Mouse (Mus musculus) limb, embryonic 15.5 days (tissue): ENCODE results near the gene Dhh. TPM values are rescaled to one million over a fixed set of nuclear protein-coding genes. Genes with fewer than 3 reads are reported as not detected.
"Not testable (repeated sequence)": the region's sequence is repeated elsewhere in the genome, so short reads cannot be mapped to it uniquely, and the experiment has no call there.

Source experiments
- ATAC-seq: fragments of 200-750 bp; cut with Nextera tagmentation; 2 replicates; pipeline ENCODE4 v1.8.0; 2017; ENCODE audit warnings: low read depth, moderate TSS enrichment; ENCODE audit not compliant: insufficient number of reproducible peaks, low FRiP score, low TSS enrichment
- H3K27ac ChIP-seq: fragments of 300-500 bp; sonication (generic); 2 replicates; pipeline ENCODE4 v1.5.1; 2015; ENCODE audit warnings: moderate library complexity, mild to moderate bottlenecking, inconsistent platforms
- H3K27me3 ChIP-seq: fragments of 300-500 bp; sonication (generic); 2 replicates; pipeline ENCODE4 v1.6.1; 2015; ENCODE audit warnings: inconsistent platforms
- H3K36me3 ChIP-seq: fragments of 300-500 bp; sonication (generic); 2 replicates; pipeline ENCODE4 v1.6.1; 2015; ENCODE audit warnings: inconsistent platforms
- H3K4me1 ChIP-seq: fragments of 300-500 bp; sonication (generic); 2 replicates; pipeline ENCODE4 v1.6.1; 2015; ENCODE audit warnings: inconsistent platforms
- H3K4me2 ChIP-seq: fragments of 300-500 bp; sonication (generic); 2 replicates; pipeline ENCODE4 v1.6.1; 2015; ENCODE audit warnings: mild to moderate bottlenecking, inconsistent platforms
- H3K4me3 ChIP-seq: fragments of 300-500 bp; sonication (generic); 2 replicates; pipeline ENCODE4 v1.5.1; 2015; ENCODE audit warnings: mild to moderate bottlenecking, inconsistent platforms
- H3K9ac ChIP-seq: fragments of 300-500 bp; sonication (generic); 2 replicates; pipeline ENCODE4 v1.6.1; 2015; ENCODE audit warnings: inconsistent platforms
- H3K9me3 ChIP-seq: fragments of 300-500 bp; sonication (generic); 2 replicates; pipeline ENCODE4 v1.6.1; 2016; ENCODE audit warnings: inconsistent platforms
- WGBS: fragments of 180-500 bp; shearing (Covaris S2); methylation state at CpG from one replicate; pipeline ENCODE4 v1.1.7; 2015; 5-methylcytosine and 5-hydroxymethylcytosine counted together
- polyA plus RNA-seq: library from polyadenylated mRNA; unstranded; fragments of >200 nt; fragmentation: Nextera tagmentation; extraction: Ambion mirVana; gene quantifications from 2 replicates; pipeline ENCODE4 v1.2.1, GENCODE M21; 2015

Dhh gene
- polyA plus RNA-seq, 1 experiment from 2014 or later, result 1.8 TPM

GRCm38 (mm10) chr15:98928598-98929240, 30.4 kb upstream of the Dhh start:
- Histone ChIP-seq H3K4me1 (peaks cover 13% of the 10 kb centered on the region), H3K4me2 (no peak overlapping the region), H3K4me3 (no peak overlapping the region), H3K9ac (no peak overlapping the region), H3K27me3 (no peaks in the 10 kb centered on the region), H3K27ac (no peak overlapping the region), H3K9me3 (no peaks in the 10 kb centered on the region), H3K36me3 (peaks cover 10% of the 10 kb centered on the region)
- 12% methylated on average over 13 of the region's 13 CpGs for WGBS
- no peak for ATAC-seq

DNA sequence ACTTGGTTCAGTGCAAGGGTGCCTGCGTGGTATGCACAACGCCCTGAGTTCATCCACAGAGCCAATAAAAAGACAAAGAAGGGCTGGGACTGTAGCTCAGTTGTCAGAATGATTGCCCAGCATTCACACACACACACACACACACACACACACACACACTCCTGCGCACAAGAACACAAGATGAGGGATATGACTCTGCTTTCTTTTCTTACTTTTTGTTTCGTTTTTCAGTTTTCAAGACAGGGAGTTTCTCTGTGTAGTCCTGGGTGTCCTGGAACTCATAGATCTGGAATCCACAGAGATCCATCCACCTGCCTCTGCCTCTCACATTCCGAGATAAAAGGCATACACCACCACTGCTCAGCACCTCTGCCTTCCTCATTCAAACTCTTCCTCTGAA, 29.2 kb upstream of the Dhh start:
- H3K9me3 ChIP-seq, result no peaks in the 10 kb centered on the region
- no peak overlapping the region for H3K9ac ChIP-seq
- ATAC-seq, result no peak
- H3K27me3 ChIP-seq, result no peaks in the 10 kb centered on the region
- no peak overlapping the region for H3K27ac ChIP-seq
- H3K36me3 ChIP-seq, result peaks cover 10% of the 10 kb centered on the region
- 80% methylated on average over 5 of the region's 5 CpGs for WGBS
- no peak overlapping the region for H3K4me2 ChIP-seq
- peaks cover 10% of the 10 kb centered on the region for H3K4me1 ChIP-seq
- H3K4me3 ChIP-seq, result no peak overlapping the region

DNA sequence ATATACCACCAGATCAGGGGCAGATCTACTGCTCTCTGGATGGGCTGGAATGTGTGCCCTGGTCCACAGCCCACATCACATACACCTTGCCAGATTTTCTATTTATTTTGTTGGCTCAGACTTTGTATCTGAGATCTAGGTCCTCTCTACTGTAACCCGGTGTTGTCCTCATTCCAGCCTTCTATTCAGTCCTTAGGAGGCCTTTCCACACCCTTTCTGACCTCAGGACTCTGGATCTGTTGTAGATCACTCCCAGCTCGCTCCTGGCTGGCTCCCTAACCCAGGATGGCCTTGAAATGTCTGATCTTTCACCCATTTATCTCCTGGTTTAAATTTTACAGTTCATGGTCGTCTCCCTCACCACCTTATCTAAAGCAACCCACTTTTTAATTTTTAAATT, 26.3 kb upstream of the Dhh start:
- 75% methylated on average over 3 of the region's 3 CpGs for WGBS
- no peak overlapping the region for H3K9ac ChIP-seq

GRCm38 (mm10) chr15:98923031-98923537, 24.7 kb upstream of the Dhh start:
- H3K36me3 ChIP-seq, result no peaks in the 10 kb centered on the region
- no peak overlapping the region for H3K4me3 ChIP-seq
- no peaks in the 10 kb centered on the region for H3K4me1 ChIP-seq
- WGBS, result 78% methylated on average over 2 of the region's 2 CpGs
- no peak overlapping the region for H3K9ac ChIP-seq
- H3K9me3 ChIP-seq, result no peaks in the 10 kb centered on the region
- no peak for ATAC-seq
- H3K27me3 ChIP-seq, result no peaks in the 10 kb centered on the region
- no peak overlapping the region for H3K27ac ChIP-seq
- no peak overlapping the region for H3K4me2 ChIP-seq

More for the DNA sequence above, 26.3 kb upstream of the Dhh start:
- ATAC-seq, result no peak
- H3K4me3 ChIP-seq, result no peak overlapping the region
- no peak overlapping the region for H3K4me2 ChIP-seq
- H3K27ac ChIP-seq, result no peak overlapping the region
- peaks cover 5% of the 10 kb centered on the region; the same call in 1 of the 2 replicates for H3K4me1 ChIP-seq
- no peaks in the 10 kb centered on the region for H3K27me3 ChIP-seq
- no peaks in the 10 kb centered on the region for H3K36me3 ChIP-seq
- H3K9me3 ChIP-seq, result no peaks in the 10 kb centered on the region

GRCm38 (mm10) chr15:98922581-98922980, 24.2 kb upstream of the Dhh start:
- ATAC-seq, result no peak
- Histone ChIP-seq H3K4me3 (no peak overlapping the region), H3K27ac (no peak overlapping the region), H3K36me3 (no peaks in the 10 kb centered on the region), H3K4me2 (no peak overlapping the region), H3K9me3 (no peaks in the 10 kb centered on the region), H3K4me1 (no peaks in the 10 kb centered on the region), H3K27me3 (no peaks in the 10 kb centered on the region), H3K9ac (no peak overlapping the region)
- 53% methylated on average over 3 of the region's 3 CpGs for WGBS

- H3K4me1 ChIP-seq, result peaks cover 7% of the 10 kb centered on the region
- no peak for ATAC-seq
Observed at GRCm38 (mm10) chr15:98921510-98921909, 23.2 kb upstream of the Dhh start.

DNA sequence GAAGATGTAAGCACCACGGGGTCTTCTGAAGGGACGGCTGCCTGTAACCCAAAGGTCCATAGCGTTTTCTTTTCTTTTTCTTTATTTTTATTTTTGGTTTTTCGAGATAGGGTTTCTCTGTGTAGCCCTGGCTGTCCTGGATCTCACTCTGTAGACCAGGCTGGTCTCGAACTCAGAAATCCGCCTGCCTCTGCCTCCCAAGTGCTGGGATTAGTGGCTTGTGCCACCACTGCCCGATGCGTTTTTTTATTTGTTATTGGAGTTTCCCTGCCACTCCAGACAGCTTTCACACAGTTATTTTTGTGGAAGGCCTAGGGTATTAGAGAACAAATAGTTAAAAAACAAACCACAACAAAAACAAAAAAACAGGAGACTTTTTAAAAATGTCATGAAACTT, 20.2 kb upstream of the Dhh start:
- ATAC-seq, H3K27me3 ChIP-seq, H3K36me3 ChIP-seq, H3K9me3 ChIP-seq: not testable (repeated sequence)
- peaks cover 19% of the 10 kb centered on the region for H3K4me1 ChIP-seq
- 0 out of 2 replicates have a peak overlapping the region, but pooled peaks have one; percentile 14 for H3K9ac ChIP-seq
- peak overlapping the region; percentile 95 for H3K27ac ChIP-seq
- 22% methylated on average over 8 of the region's 8 CpGs for WGBS
- peak overlapping the region; percentile 78 for H3K4me2 ChIP-seq
- peak overlapping the region; percentile 84 for H3K4me3 ChIP-seq

More at GRCm38 (mm10) chr15:98921510-98921909, 23.2 kb upstream of the Dhh start:
- no peaks in the 10 kb centered on the region for H3K36me3 ChIP-seq
- no peaks in the 10 kb centered on the region for H3K27me3 ChIP-seq
- 76% methylated on average over 5 of the region's 5 CpGs for WGBS
- no peak overlapping the region for H3K4me2 ChIP-seq
- no peak overlapping the region for H3K27ac ChIP-seq
- H3K9me3 ChIP-seq, result no peaks in the 10 kb centered on the region
- H3K9ac ChIP-seq, result no peak overlapping the region
- no peak overlapping the region for H3K4me3 ChIP-seq

DNA sequence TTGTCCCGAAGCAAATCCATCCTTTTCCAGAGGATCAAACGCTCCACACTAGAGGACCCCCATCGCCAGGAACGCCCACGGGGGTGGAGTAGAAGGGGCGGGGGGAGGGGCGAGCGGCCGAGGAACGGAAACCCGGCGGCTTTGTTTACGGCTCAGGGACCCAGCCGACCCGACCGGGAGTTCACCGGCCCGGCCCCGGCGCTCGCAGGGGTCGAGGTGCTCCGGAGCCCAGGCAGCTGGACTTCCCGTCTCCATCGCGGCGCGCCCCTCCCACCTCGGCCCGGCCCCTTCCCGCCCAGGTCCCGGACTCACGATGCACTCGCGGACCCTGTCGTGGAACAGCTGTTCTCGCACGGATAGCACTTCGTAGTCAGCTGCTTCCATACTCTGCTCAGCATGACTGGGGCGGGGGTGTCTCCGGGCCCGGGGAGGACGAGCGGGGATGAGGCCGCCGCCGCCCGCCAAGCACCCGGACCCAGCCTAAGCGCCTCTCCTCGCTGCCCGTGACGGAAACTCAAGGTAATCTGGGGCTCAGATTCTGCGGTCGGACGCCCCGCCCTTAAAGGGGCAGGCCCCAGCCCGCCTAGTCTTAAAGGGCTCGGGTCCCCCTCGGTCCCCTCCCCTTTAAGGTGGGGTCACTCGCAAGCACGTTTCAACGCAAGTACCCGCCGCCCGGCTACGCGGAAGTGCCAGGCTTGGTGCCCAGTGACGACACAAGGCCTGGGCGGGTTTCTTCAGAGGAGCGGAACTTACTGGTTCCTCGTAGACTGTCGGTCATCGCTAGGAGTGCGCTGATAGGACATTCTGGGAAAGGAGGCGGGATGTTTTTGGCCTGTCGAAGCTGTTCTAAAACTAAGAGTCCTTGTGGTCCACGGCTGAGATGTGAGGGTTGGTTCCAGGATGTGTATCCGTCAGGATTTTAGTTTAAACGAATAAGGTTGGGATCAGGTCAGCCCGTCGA, 19.5 kb upstream of the Dhh start, which contains the start of gene Lmbr1l:
TSS of gene Lmbr1l (minus strand) at position 694 of the 961 bp plus-strand sequence.
- Histone ChIP-seq H3K9me3 (no peaks in the 10 kb centered on the region), H3K36me3 (peaks cover 16% of the 10 kb centered on the region; the same call in 1 of the 2 replicates), H3K27me3 (no peaks in the 10 kb centered on the region), H3K4me2 (peak within 1 kb of the TSS; percentile 78), H3K9ac (peak within 1 kb of the TSS; percentile 76), H3K4me1 (peaks cover 19% of the 10 kb centered on the region), H3K27ac (peak within 1 kb of the TSS; percentile 95), H3K4me3 (peak within 1 kb of the TSS; percentile 84)
- ATAC-seq, result peak; percentile 97
- WGBS, result under 1% methylated on average over 82 of the region's 82 CpGs

- peaks cover 19% of the 10 kb centered on the region for H3K4me1 ChIP-seq
- H3K4me2 ChIP-seq, result peak overlapping the region; percentile 78
- ATAC-seq, result no peak
- no peaks in the 10 kb centered on the region for H3K9me3 ChIP-seq
- peak overlapping the region; percentile 95 for H3K27ac ChIP-seq
- H3K27me3 ChIP-seq, result no peaks in the 10 kb centered on the region
- peaks cover 23% of the 10 kb centered on the region for H3K36me3 ChIP-seq
- peak overlapping the region; percentile 76 for H3K9ac ChIP-seq
- under 1% methylated on average over 14 of the region's 14 CpGs for WGBS
- H3K4me3 ChIP-seq, result peak overlapping the region; percentile 84
Observed at GRCm38 (mm10) chr15:98917091-98917490, 18.8 kb upstream of the Dhh start.

DNA sequence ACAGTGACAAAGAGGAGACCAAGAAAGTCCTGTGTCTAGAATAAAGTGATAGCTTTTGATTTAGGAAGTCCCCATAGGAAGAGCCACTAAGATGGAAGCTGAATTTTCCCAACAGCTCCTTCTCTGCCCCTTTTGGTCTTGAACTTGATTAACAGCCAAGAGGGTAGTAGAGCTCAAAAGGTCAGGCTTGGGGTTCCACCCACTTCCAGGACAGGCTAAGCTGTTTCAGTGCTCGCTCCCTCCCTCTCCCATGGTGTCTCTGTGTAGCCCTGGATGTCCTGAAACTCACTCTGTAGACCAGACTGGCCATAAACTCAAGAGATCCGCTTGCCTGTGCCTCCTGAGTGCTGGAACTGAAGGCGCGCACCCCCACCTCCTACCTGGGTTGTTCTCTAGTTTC, 17.7 kb upstream of the Dhh start:
- peak overlapping the region; percentile 84; the same call in 1 of the 2 replicates for H3K4me3 ChIP-seq
- H3K9ac ChIP-seq, result no peak overlapping the region

DNA sequence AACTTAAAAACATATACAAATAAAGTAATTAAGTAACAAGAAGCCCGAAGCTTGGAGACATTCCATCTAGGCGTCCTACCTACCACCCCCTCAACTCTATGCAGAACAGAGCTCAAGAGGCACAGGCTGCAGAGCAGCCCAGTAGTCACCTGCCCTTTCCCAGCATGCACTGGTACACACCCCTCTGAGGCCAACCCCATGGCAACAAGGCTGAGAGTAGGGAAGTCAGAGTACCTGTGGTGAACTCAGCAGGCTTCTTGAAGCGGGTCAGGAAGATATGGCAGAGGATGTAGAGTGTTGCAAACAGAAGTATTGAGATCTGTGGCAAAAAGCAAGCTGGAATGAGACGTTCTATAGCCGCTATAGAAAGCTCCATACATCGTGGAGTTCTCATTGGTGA, 16.6 kb upstream of the Dhh start:
- no peak overlapping the region for H3K9ac ChIP-seq
- no peaks in the 10 kb centered on the region for H3K9me3 ChIP-seq
- H3K36me3 ChIP-seq, result peaks cover 44% of the 10 kb centered on the region
- H3K4me3 ChIP-seq, result no peak overlapping the region
- ATAC-seq, result no peak
- no peak overlapping the region for H3K4me2 ChIP-seq
- 90% methylated on average over 6 of the region's 6 CpGs for WGBS
- H3K4me1 ChIP-seq, result peaks cover 19% of the 10 kb centered on the region
- H3K27ac ChIP-seq, result no peak overlapping the region
- no peaks in the 10 kb centered on the region for H3K27me3 ChIP-seq

More for the DNA sequence above, 17.7 kb upstream of the Dhh start:
- WGBS, result 85% methylated on average over 4 of the region's 4 CpGs
- peak overlapping the region; percentile 78 for H3K4me2 ChIP-seq
- no peak for ATAC-seq
- no peaks in the 10 kb centered on the region for H3K9me3 ChIP-seq
- H3K27me3 ChIP-seq, result no peaks in the 10 kb centered on the region
- peaks cover 34% of the 10 kb centered on the region for H3K36me3 ChIP-seq
- H3K27ac ChIP-seq, result no peak overlapping the region
- H3K4me1 ChIP-seq, result peaks cover 19% of the 10 kb centered on the region

DNA sequence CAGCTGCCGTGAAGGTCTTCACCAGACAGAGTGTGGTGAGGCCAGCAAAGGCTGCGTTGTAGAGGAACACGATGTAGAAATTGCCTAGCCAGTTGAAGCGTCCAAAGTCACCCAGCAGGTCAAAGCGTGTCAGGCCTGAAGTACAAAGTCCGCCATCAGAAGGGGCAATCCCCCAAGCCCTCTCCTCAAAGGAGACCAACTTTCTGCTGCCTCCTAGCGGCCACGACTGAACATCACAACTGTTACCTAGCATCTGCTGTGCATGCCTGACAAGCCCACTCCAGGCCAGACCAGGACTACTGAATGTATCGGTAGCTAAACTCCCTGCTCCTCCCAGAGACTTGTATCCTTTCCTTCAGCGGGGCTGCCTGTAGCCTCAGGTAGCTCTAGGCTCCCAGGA, 6.4 kb upstream of the Dhh start:
- Histone ChIP-seq H3K36me3 (peaks cover 64% of the 10 kb centered on the region), H3K4me1 (no peaks in the 10 kb centered on the region), H3K4me2 (no peak overlapping the region), H3K27ac (no peak overlapping the region), H3K27me3 (peaks cover 13% of the 10 kb centered on the region), H3K9ac (no peak overlapping the region), H3K9me3 (no peaks in the 10 kb centered on the region), H3K4me3 (no peak overlapping the region)
- no peak for ATAC-seq
- WGBS, result 30% methylated on average over 10 of the region's 10 CpGs
